Mouse (Mus musculus) retina, postnatal 7 days (tissue): ENCODE measurements at regions not wholly inside any gene's neighbourhood (a gene's known extent, or its start where the extent isn't known, plus 50 kb on each side); places are given as distances from the start of the nearest gene placed in this dataset.
"Not testable (repeated sequence)": the region's sequence is repeated elsewhere in the genome, so short reads cannot be mapped to it uniquely, and the experiment has no call there.

ENCODE experiments used
- DNase-seq: peaks from one replicate; pipeline ENCODE4 v3.0.0-alpha.2; 2012; ENCODE audit warnings: low read depth, low spot score

DNA sequence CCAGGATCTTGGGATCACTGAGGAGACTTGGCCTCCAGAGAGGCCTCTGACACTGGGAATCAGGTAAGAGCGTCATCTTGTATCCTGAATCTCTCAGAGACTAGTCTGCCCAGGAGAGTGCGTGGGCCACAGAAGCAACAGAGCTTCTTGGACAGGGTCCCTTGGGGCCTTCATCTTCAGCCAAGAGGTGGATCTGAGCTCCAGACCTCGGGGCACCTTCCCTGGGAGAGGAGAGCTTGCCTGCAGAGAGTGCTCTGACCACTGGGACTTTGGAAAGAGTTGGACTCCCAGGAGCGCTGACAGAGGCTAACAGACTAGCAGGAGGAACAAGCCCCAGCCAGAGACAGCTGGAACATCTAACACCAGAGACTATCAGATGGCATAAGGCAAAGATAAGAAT lies 73.9 kb upstream of the Gm15319 start:
- DNase-seq: not testable (repeated sequence)

DNA sequence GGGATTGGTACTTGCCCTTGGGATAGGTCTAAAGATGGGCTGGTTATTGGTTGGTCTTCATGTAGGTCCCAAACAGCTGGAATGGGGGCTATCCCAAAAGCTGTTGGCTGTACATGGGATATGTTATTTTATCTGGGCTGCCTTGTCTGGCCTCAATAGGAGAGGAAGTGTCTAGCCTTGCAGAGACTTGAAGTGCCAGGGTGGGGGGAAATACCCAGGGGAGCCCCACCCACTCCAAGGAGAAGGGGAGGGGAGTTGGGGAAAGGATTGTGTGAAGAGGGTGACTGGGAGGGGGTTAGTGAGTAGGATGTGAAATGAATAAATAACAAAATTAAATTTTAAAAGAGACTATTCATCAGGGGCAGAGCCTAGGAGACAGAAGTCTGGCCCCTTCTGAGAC lies 70.2 kb upstream of the Gm15319 start:
- not testable (repeated sequence) for DNase-seq

DNA sequence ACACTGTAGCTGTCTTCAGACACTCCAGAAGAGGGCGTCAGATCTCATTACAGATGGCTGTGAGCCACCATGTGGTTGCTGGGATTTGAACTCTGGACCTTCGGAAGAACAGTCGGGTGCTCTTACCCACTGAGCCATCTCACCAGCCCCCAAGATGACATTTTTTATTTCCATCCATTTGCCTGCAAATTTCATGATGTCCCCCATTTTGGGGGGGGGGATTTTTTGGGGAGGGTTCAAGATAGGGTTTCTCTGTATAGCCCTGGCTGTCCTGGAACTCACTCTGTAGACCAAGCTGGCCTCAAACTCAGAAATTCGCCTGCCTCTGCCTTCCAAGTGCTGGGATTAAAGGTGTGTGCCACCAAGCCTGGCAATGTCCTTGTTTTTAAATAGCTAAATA lies 66.5 kb upstream of the Gm15319 start:
- DNase-seq: not testable (repeated sequence)

DNA sequence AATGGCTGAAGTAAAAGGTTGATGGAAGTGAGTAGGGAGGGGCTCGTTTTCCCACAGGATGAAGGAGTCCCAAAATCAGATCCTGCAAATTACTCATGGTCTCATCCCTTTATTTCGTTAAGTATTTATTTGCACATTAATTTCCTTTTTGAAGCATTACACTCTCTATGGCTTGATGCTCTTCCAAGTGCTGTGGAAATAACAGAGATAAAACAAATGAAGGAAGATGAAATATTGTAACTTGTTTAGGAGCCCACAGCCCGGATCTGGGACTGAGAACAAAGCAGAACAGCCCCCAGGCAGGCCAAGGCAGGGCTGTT lies 61.9 kb upstream of the Gm15319 start:
- peak; percentile 20 for DNase-seq

DNA sequence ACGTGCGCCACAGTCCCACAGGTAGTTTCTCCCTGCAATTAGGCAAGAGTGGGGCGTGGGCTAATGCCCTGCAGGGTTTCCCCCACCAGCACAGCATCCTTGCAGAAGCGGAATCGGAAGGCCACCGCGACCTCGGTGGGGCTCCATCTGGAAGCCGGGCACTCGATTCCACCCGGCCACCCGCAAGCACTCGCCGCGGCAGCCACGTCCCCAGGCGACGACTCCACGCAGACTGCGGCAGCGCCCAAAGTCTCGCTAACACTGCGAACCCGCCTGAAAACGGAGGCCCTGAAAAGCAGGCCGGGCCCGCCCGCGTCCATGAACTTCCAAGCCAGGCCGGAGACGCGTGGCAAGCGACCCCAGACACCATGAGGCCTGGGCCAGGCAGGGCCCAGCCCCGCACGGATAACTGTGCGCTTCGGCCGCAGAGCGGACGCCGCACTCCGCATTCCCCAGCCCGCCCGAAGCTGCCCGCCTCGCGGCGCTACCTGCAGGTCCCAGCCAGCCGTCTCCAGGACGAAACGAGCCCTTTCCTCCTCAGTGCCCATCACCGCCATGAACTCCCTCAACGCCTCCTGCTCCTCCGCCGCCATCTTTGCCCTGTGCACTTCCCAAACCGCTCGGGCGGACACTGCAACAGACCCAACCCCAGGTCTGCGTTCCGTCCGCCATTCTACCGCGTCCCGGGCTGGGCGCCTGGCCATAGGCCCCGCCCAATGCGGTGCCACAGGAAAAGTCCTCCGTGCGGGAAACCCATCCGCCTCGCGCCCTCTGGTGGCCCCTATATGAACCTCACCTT lies 61.3 kb upstream of the Gm15319 start:
- peak; percentile 100 for DNase-seq

DNA sequence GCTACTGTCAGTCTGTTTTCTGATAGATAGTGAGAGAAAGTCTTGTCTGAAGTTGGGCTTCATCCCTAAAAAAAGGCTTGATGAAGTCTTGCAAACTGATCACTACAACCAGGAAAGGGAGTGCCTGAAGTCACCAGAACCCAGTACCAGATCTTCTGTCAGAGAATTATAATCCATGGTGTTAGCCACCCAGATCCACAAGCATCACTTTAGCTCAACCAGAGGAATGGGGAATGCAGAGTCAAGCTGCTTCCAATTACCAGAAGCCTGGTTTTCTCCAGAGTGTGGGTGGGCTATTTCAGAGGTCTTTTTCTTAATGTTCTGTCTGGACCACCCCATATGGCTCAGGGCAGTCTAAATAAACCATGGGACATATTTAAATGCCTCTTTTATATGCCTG lies 57.8 kb upstream of the Gm15319 start:
- not testable (repeated sequence) for DNase-seq
